In genomic region chr19:45301432-45301732, GRCm38 (mm10) we compare ENCODE assay signal across 9 mouse cellular contexts.
DNase-seq lines count a peak whose midpoint lies in the region; ATAC-seq lines count a peak whose summit lies in the region.
"Had no signal": no experiment of that assay in that cellular context is flagged by ENCODE, and none has a peak within 500 bp of the region (broad histone marks: within the 10 kb centered on the region; RNA-seq: fewer than 3 reads in every experiment).

No protein-coding gene starts in this region.

- H3K4me3 ChIP-seq in heart, embryonic 10.5 days, result peak overlapping the region; percentile 75
- peak overlapping the region; percentile 61 for H3K4me3 ChIP-seq in limb, embryonic 13.5 days
- H3K4me3 ChIP-seq in stomach, embryonic 16.5 days (replicated peaks; ENCODE audit: low read length), result peak overlapping the region; percentile 62
- H3K4me3 ChIP-seq: erythroblast, embryonic 14.5 days had no signal

- 5% methylated on average over 16 of the region's 16 CpGs for WGBS in heart, embryonic 10.5 days
- 2% methylated on average over 16 of the region's 16 CpGs for WGBS in limb, embryonic 13.5 days
- 2% methylated on average over 15 of the region's 16 CpGs for WGBS in stomach, embryonic 16.5 days

- H3K9ac ChIP-seq in limb, embryonic 13.5 days, result peak overlapping the region; percentile 69
- peak overlapping the region; percentile 73 for H3K9ac ChIP-seq in stomach, embryonic 16.5 days (ENCODE audit: low read length)

- H3K27me3 ChIP-seq in heart, embryonic 10.5 days (ENCODE audit: insufficient read depth, poor library complexity, severe bottlenecking), result peaks cover 99% of the 10 kb centered on the region
- H3K27me3 ChIP-seq in limb, embryonic 13.5 days, result peaks cover 90% of the 10 kb centered on the region
- peaks cover 31% of the 10 kb centered on the region for H3K27me3 ChIP-seq in stomach, embryonic 16.5 days (ENCODE audit: control insufficient read depth, insufficient read depth, low read length)

- no peaks in the 10 kb centered on the region for H3K36me3 ChIP-seq in heart, embryonic 10.5 days
- H3K36me3 ChIP-seq in limb, embryonic 13.5 days, result no peaks in the 10 kb centered on the region
- no peaks in the 10 kb centered on the region for H3K36me3 ChIP-seq in stomach, embryonic 16.5 days (ENCODE audit: control insufficient read depth, insufficient read depth, low read length)

- ATAC-seq in limb, embryonic 13.5 days (ENCODE audit: low FRiP score, low read depth), result no peak
- ATAC-seq in stomach, embryonic 16.5 days (ENCODE audit: insufficient read depth, low FRiP score), result 0 out of 2 replicates have a peak, but pooled peaks have one; percentile 2

- H3K9me3 ChIP-seq in heart, embryonic 10.5 days, result no peaks in the 10 kb centered on the region
- H3K9me3 ChIP-seq in limb, embryonic 13.5 days, result no peaks in the 10 kb centered on the region
- H3K9me3 ChIP-seq in stomach, embryonic 16.5 days (replicated peaks; ENCODE audit: control insufficient read depth, low read length), result no peaks in the 10 kb centered on the region

- peaks cover 55% of the 10 kb centered on the region for H3K4me1 ChIP-seq in heart, embryonic 10.5 days
- H3K4me1 ChIP-seq in limb, embryonic 13.5 days, result peaks cover 16% of the 10 kb centered on the region
- H3K4me1 ChIP-seq in stomach, embryonic 16.5 days (ENCODE audit: control insufficient read depth, insufficient read depth, low read length), result no peaks in the 10 kb centered on the region

- no peak for DNase-seq in heart, embryonic 10.5 days (ENCODE audit: low spot score)
- no peak for DNase-seq in heart, adult 11 months
- DNase-seq in right cerebral cortex, postnatal 4 days, result peak; percentile 60
- DNase-seq in right cerebral cortex, adult 2 months (ENCODE audit: low spot score in 2 of 2), result no peak
- no peak for DNase-seq in natural killer cell, adult 2 months (ENCODE audit: low spot score in 2 of 2)
- no peak for DNase-seq in spleen, postnatal 36 days (ENCODE audit: low spot score in 2 of 2)

- peak overlapping the region; percentile 83 for H3K27ac ChIP-seq in heart, embryonic 10.5 days
- H3K27ac ChIP-seq in limb, embryonic 13.5 days, result no peak overlapping the region; the same call in 1 of the 2 replicates
- no peak overlapping the region for H3K27ac ChIP-seq in stomach, embryonic 16.5 days (ENCODE audit: low read length)

- peak overlapping the region; percentile 97 for H3K4me2 ChIP-seq in limb, embryonic 13.5 days (replicated peaks)
- peak overlapping the region; percentile 93 for H3K4me2 ChIP-seq in stomach, embryonic 16.5 days (ENCODE audit: low read depth, low read length)
